Mouse (Mus musculus) spleen, adult 2 months (tissue): ENCODE measurements at regions not wholly inside any gene's neighbourhood (a gene's known extent, or its start where the extent isn't known, plus 50 kb on each side); places are given as distances from the start of the nearest gene placed in this dataset.

Experiments used
- DNase-seq, 2 experiments: peaks; one replicate each; pipeline versions ENCODE4 v3.0.0 to v3.0.0-alpha.2; 2012 to 2021; ENCODE audit warnings: low spot score in 2 of 2, low read depth in 1 of 2
- H3K27ac ChIP-seq: fragments of 200-500 bp; 2 replicates; pipeline ENCODE4 v1.5.1; 2012; ENCODE audit warnings: low read length, inconsistent platforms; ENCODE audit not compliant: insufficient read depth
- H3K27me3 ChIP-seq: fragments of 200-500 bp; 2 replicates; pipeline ENCODE4 v1.6.1; 2012; ENCODE audit warnings: mild to moderate bottlenecking, moderate library complexity, low read length, inconsistent platforms; ENCODE audit not compliant: control insufficient read depth, insufficient read depth
- H3K36me3 ChIP-seq: fragments of 200-500 bp; 2 replicates; pipeline ENCODE4 v1.6.1; 2012; ENCODE audit warnings: mild to moderate bottlenecking, low read length, inconsistent platforms; ENCODE audit not compliant: control insufficient read depth, insufficient read depth
- H3K4me1 ChIP-seq: fragments of 200-500 bp; 2 replicates; pipeline ENCODE4 v1.6.1; 2011; ENCODE audit warnings: inconsistent platforms; ENCODE audit not compliant: control insufficient read depth, insufficient read depth, insufficient read length
- H3K4me3 ChIP-seq: fragments of 200-500 bp; 2 replicates; pipeline ENCODE4 v1.5.1; 2011; ENCODE audit warnings: mild to moderate bottlenecking, inconsistent platforms; ENCODE audit not compliant: insufficient read depth, insufficient read length; ENCODE audit errors: extremely low read depth
- CTCF ChIP-seq: fragments of 200-500 bp; IDR thresholded peaks from 2 replicates; pipeline ENCODE4 v1.5.1; 2011; ENCODE audit warnings: mild to moderate bottlenecking, inconsistent platforms; ENCODE audit not compliant: insufficient read depth, insufficient read length, insufficient replicate concordance; ENCODE audit errors: extremely low read depth
- POLR2A ChIP-seq: fragments of 200-500 bp; IDR thresholded peaks from 2 replicates; pipeline ENCODE4 v1.6.1; 2011; ENCODE audit warnings: low read depth, low read length, inconsistent platforms
- WGBS: fragments of 180-500 bp; shearing (Covaris S2); methylation state at CpG from one replicate; pipeline ENCODE4 v1.1.7; 2018; 5-methylcytosine and 5-hydroxymethylcytosine counted together

- WGBS, result 60% methylated on average over 4 of the region's 4 CpGs
- no peaks in the 10 kb centered on the region for H3K4me1 ChIP-seq
- TF ChIP-seq POLR2A (no peak), CTCF (no peak)
- no peaks in the 10 kb centered on the region for H3K27me3 ChIP-seq
- H3K36me3 ChIP-seq, result no peaks in the 10 kb centered on the region
- no peak for DNase-seq
- H3K27ac ChIP-seq, result no peak overlapping the region
- no peak overlapping the region for H3K4me3 ChIP-seq
These were observed 205.5 kb upstream of the Dnajc24 start for GRCm38 (mm10) chr2:106208767-106209250.

GRCm38 (mm10) chr2:106200130-106200529 lies 196.8 kb upstream of the Dnajc24 start:
- DNase-seq, result no peak
- TF ChIP-seq POLR2A, result no peak
- no peak for TF ChIP-seq CTCF
- 87% methylated on average over 2 of the region's 2 CpGs for WGBS
- Histone ChIP-seq H3K27me3 (no peaks in the 10 kb centered on the region; the same call in 1 of the 2 replicates), H3K4me1 (no peaks in the 10 kb centered on the region), H3K4me3 (no peak overlapping the region), H3K27ac (no peak overlapping the region), H3K36me3 (no peaks in the 10 kb centered on the region)

GRCm38 (mm10) chr2:106195170-106195569 lies 191.8 kb upstream of the Dnajc24 start:
- 41% methylated on average over 7 of the region's 7 CpGs for WGBS
- no peak for DNase-seq
- TF ChIP-seq POLR2A (no peak), CTCF (no peak)
- Histone ChIP-seq H3K4me1 (no peaks in the 10 kb centered on the region), H3K27ac (no peak overlapping the region), H3K36me3 (no peaks in the 10 kb centered on the region), H3K27me3 (no peaks in the 10 kb centered on the region), H3K4me3 (no peak overlapping the region)

- Histone ChIP-seq H3K4me1 (no peaks in the 10 kb centered on the region), H3K27me3 (no peaks in the 10 kb centered on the region), H3K4me3 (no peak overlapping the region), H3K27ac (no peak overlapping the region), H3K36me3 (no peaks in the 10 kb centered on the region)
- 16% methylated on average over 14 of the region's 14 CpGs for WGBS
- DNase-seq, result no peak
- no peak for TF ChIP-seq POLR2A
- TF ChIP-seq CTCF, result no peak
These were observed 191.1 kb upstream of the Dnajc24 start for GRCm38 (mm10) chr2:106194369-106195023.

- TF ChIP-seq POLR2A (no peak), CTCF (no peak)
- Histone ChIP-seq H3K27ac (no peak overlapping the region), H3K4me1 (no peaks in the 10 kb centered on the region), H3K27me3 (no peaks in the 10 kb centered on the region), H3K36me3 (no peaks in the 10 kb centered on the region), H3K4me3 (no peak overlapping the region)
- no peak for DNase-seq
- WGBS, result 12% methylated on average over 9 of the region's 9 CpGs
These were observed 190.6 kb upstream of the Dnajc24 start for GRCm38 (mm10) chr2:106193889-106194347.

- no peak for TF ChIP-seq CTCF
- Histone ChIP-seq H3K4me3 (no peak overlapping the region), H3K27ac (no peak overlapping the region), H3K4me1 (no peaks in the 10 kb centered on the region), H3K27me3 (no peaks in the 10 kb centered on the region), H3K36me3 (no peaks in the 10 kb centered on the region)
- DNase-seq, result no peak
- WGBS, result 61% methylated on average over 11 of the region's 11 CpGs
These were observed 187.4 kb upstream of the Dnajc24 start for GRCm38 (mm10) chr2:106190579-106191322.

GRCm38 (mm10) chr2:106183651-106184050 lies 180.3 kb upstream of the Dnajc24 start:
- Histone ChIP-seq H3K36me3 (no peaks in the 10 kb centered on the region), H3K4me3 (no peak overlapping the region), H3K27ac (no peak overlapping the region), H3K27me3 (no peaks in the 10 kb centered on the region), H3K4me1 (no peaks in the 10 kb centered on the region)
- TF ChIP-seq POLR2A, result no peak
- TF ChIP-seq CTCF, result no peak
- no peak for DNase-seq
- WGBS, result 79% methylated on average over 16 of the region's 16 CpGs
